Mouse (Mus musculus) lung, adult 2 months (tissue): Measurements from ENCODE around the gene Wwox.

ENCODE experiments used
- CTCF ChIP-seq: fragments of 200-500 bp; IDR thresholded peaks from 2 replicates; pipeline ENCODE4 v1.5.1; 2011; ENCODE audit warnings: mild to moderate bottlenecking, low read length, control low read depth; ENCODE audit not compliant: insufficient read depth
- POLR2A ChIP-seq: fragments of 200-500 bp; IDR thresholded peaks from 2 replicates; pipeline ENCODE4 v1.6.1; 2011; ENCODE audit warnings: low read depth, mild to moderate bottlenecking, control low read depth, low read length, borderline replicate concordance; ENCODE audit errors: extremely low read depth

- no peak for TF ChIP-seq POLR2A
- no peak for TF ChIP-seq CTCF
These were observed 334.3 kb downstream of the Wwox start for GRCm38 (mm10) chr8:114773461-114774414.
